Mouse (Mus musculus): Measurements from ENCODE around the gene Fbln5. TPM values are rescaled to one million over a fixed set of nuclear protein-coding genes. Genes with fewer than 3 reads are reported as not detected.

Gene Fbln5
- polyA plus RNA-seq, 1 experiment, result not detected

DNA sequence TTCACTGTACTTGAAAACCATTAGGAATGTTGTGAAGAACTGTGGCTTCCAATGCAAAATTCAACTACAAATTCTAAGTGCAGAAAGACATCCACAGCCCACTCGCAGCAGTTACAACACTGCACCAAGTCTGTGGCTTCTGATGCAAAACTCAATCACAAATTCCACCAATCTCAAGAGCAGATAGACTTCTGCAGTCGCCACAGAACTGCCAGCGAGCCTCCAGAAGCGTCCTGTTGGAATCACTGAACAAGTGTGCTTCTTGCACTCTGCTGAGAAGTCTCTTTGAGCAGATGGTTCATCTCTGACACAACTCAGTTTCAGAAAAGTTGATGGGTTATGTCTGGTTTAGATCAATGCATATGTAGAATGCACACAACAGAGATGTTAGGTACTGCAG is 15.9 kb upstream of the Fbln5 start:
- H3K9me3 ChIP-seq (ENCODE audit: control insufficient read depth, low read length), result no peaks in the 10 kb centered on the region
- no peaks in the 10 kb centered on the region for H3K4me1 ChIP-seq (ENCODE audit: control insufficient read depth)
- H3K4me3 ChIP-seq (replicated peaks), result no peak overlapping the region
- H3K36me3 ChIP-seq (ENCODE audit: control insufficient read depth), result peaks cover 41% of the 10 kb centered on the region
- TF ChIP-seq GATA1 (IDR thresholded peaks at IDR 0.05; ENCODE audit: low read length), result no peak
- TF ChIP-seq TAL1 (IDR thresholded peaks at IDR 0.05; ENCODE audit: low read length), result no peak
- no peaks in the 10 kb centered on the region for H3K27me3 ChIP-seq (ENCODE audit: control insufficient read depth)

GRCm38 (mm10) chr12:101833776-101834175 is 14.9 kb upstream of the Fbln5 start:
- no peak overlapping the region for H3K4me3 ChIP-seq (replicated peaks)
- no peaks in the 10 kb centered on the region for H3K4me1 ChIP-seq (ENCODE audit: control insufficient read depth)
- no peak for TF ChIP-seq GATA1 (IDR thresholded peaks at IDR 0.05; ENCODE audit: low read length)
- no peak for TF ChIP-seq TAL1 (IDR thresholded peaks at IDR 0.05; ENCODE audit: low read length)
- no peaks in the 10 kb centered on the region for H3K9me3 ChIP-seq (ENCODE audit: control insufficient read depth, low read length)
- H3K27me3 ChIP-seq (ENCODE audit: control insufficient read depth), result no peaks in the 10 kb centered on the region
- peaks cover 38% of the 10 kb centered on the region for H3K36me3 ChIP-seq (ENCODE audit: control insufficient read depth)

DNA sequence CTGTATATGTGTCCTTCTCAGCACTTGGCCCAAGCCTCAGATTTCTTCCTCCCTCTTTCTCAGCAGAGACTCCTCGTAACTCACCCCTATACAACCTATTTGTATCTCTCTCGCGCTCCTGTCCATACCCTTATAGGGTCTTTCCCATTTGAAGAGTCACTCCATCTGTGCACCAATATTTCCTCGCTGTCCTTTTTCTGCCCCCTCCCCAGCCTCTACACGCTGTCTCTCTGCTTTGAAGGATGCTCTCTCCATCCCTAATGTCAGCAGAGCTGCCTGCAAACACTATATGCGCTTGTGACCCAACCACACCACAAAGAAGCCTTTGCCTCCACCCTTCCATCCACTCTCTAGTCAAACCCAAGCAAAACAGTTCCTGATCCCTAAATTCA is 14.3 kb upstream of the Fbln5 start:
- TF ChIP-seq GATA1 (IDR thresholded peaks at IDR 0.05; ENCODE audit: low read length) (no peak), TAL1 (IDR thresholded peaks at IDR 0.05; ENCODE audit: low read length) (no peak)
- peaks cover 33% of the 10 kb centered on the region for H3K36me3 ChIP-seq (ENCODE audit: control insufficient read depth)
- no peaks in the 10 kb centered on the region for H3K4me1 ChIP-seq (ENCODE audit: control insufficient read depth)
- no peaks in the 10 kb centered on the region for H3K9me3 ChIP-seq (ENCODE audit: control insufficient read depth, low read length)
- no peaks in the 10 kb centered on the region for H3K27me3 ChIP-seq (ENCODE audit: control insufficient read depth)
- H3K4me3 ChIP-seq (replicated peaks), result no peak overlapping the region

- Histone ChIP-seq H3K36me3 (ENCODE audit: control insufficient read depth) (peaks cover 26% of the 10 kb centered on the region), H3K27me3 (ENCODE audit: control insufficient read depth) (no peaks in the 10 kb centered on the region), H3K4me1 (ENCODE audit: control insufficient read depth) (no peaks in the 10 kb centered on the region), H3K4me3 (replicated peaks) (no peak overlapping the region), H3K9me3 (ENCODE audit: control insufficient read depth, low read length) (no peaks in the 10 kb centered on the region)
- no peak for TF ChIP-seq TAL1 (IDR thresholded peaks at IDR 0.05; ENCODE audit: low read length)
- no peak for TF ChIP-seq GATA1 (IDR thresholded peaks at IDR 0.05; ENCODE audit: low read length)
These were observed 13.6 kb upstream of the Fbln5 start for GRCm38 (mm10) chr12:101832179-101833114.

DNA sequence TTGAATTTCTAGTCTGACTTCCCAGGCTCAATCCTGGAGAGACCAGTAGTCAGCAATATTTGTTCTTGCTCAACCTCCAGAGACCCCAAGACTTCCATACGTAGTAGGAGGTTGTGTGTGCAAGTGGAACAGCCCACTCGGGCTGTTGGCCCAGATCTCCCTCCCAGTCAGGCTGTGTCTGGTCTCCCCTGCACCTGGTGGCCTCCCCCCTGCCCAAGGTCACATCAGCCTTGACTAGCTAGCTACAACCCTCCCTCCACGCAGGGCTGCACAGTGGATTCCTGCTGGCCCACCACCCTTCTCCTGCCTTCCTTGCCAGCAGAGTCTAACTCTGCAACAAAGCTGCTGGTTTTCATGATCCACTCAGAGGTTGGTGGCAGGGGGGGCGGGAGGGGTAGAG is 12.4 kb upstream of the Fbln5 start:
- TF ChIP-seq GATA1 (IDR thresholded peaks at IDR 0.05; ENCODE audit: low read length), result no peak
- no peak for TF ChIP-seq TAL1 (IDR thresholded peaks at IDR 0.05; ENCODE audit: low read length)
- Histone ChIP-seq H3K4me1 (ENCODE audit: control insufficient read depth) (no peaks in the 10 kb centered on the region), H3K27me3 (ENCODE audit: control insufficient read depth) (no peaks in the 10 kb centered on the region), H3K9me3 (ENCODE audit: control insufficient read depth, low read length) (no peaks in the 10 kb centered on the region), H3K4me3 (replicated peaks) (no peak overlapping the region), H3K36me3 (ENCODE audit: control insufficient read depth) (peaks cover 17% of the 10 kb centered on the region)

DNA sequence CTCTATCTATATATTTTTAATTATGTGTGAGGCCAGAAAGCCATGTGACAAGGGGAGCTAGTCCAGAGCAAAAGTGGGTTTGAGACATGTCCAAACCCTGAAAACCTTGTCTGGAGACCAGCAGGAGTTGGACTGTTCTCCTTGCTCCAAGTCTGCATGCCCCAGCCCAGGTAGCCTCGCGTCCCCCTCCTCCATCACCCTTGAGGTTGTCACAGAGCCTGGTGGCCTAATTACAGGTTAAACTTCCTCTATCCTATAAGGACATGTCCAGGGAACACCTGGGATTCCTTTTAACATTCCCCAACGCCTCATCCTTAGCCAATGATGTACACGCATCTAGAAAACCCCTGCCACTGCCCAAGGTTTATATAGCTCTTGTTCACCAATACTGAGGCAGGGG is 4.3 kb upstream of the Fbln5 start:
- no peaks in the 10 kb centered on the region; the same call in 1 of the 2 replicates for H3K4me1 ChIP-seq (ENCODE audit: control insufficient read depth)
- no peaks in the 10 kb centered on the region for H3K36me3 ChIP-seq (ENCODE audit: control insufficient read depth)
- no peak for TF ChIP-seq TAL1 (IDR thresholded peaks at IDR 0.05; ENCODE audit: low read length)
- no peak for TF ChIP-seq GATA1 (IDR thresholded peaks at IDR 0.05; ENCODE audit: low read length)
- peaks cover 23% of the 10 kb centered on the region for H3K27me3 ChIP-seq (ENCODE audit: control insufficient read depth)
- no peak overlapping the region for H3K4me3 ChIP-seq (replicated peaks)
- no peaks in the 10 kb centered on the region for H3K9me3 ChIP-seq (ENCODE audit: control insufficient read depth, low read length)

- no peaks in the 10 kb centered on the region for H3K36me3 ChIP-seq (ENCODE audit: control insufficient read depth)
- H3K27me3 ChIP-seq (ENCODE audit: control insufficient read depth), result peaks cover 30% of the 10 kb centered on the region
- H3K9me3 ChIP-seq (ENCODE audit: control insufficient read depth, low read length), result no peaks in the 10 kb centered on the region
- H3K4me3 ChIP-seq (replicated peaks), result no peak overlapping the region
- no peaks in the 10 kb centered on the region; the same call in 1 of the 2 replicates for H3K4me1 ChIP-seq (ENCODE audit: control insufficient read depth)
- TF ChIP-seq GATA1 (IDR thresholded peaks at IDR 0.05; ENCODE audit: low read length) (no peak), TAL1 (IDR thresholded peaks at IDR 0.05; ENCODE audit: low read length) (no peak)
These were observed 2.7 kb upstream of the Fbln5 start for GRCm38 (mm10) chr12:101821596-101821995.

- peaks cover 30% of the 10 kb centered on the region for H3K27me3 ChIP-seq (ENCODE audit: control insufficient read depth)
- no peaks in the 10 kb centered on the region; the same call in 1 of the 2 replicates for H3K4me1 ChIP-seq (ENCODE audit: control insufficient read depth)
- TF ChIP-seq GATA1 (IDR thresholded peaks at IDR 0.05; ENCODE audit: low read length) (no peak), TAL1 (IDR thresholded peaks at IDR 0.05; ENCODE audit: low read length) (no peak)
- no peaks in the 10 kb centered on the region for H3K9me3 ChIP-seq (ENCODE audit: control insufficient read depth, low read length)
- no peaks in the 10 kb centered on the region for H3K36me3 ChIP-seq (ENCODE audit: control insufficient read depth)
- peak overlapping the region; percentile 32 for H3K4me3 ChIP-seq (replicated peaks)
These were observed 715 bp upstream of the Fbln5 start for GRCm38 (mm10) chr12:101819570-101819969.

GRCm38 (mm10) chr12:101818246-101818607 is 628 bp downstream of the Fbln5 start:
- H3K4me1 ChIP-seq (ENCODE audit: control insufficient read depth), result no peaks in the 10 kb centered on the region; the same call in 1 of the 2 replicates
- H3K4me3 ChIP-seq (replicated peaks), result no peak overlapping the region
- TF ChIP-seq GATA1 (IDR thresholded peaks at IDR 0.05; ENCODE audit: low read length), result no peak
- no peak for TF ChIP-seq TAL1 (IDR thresholded peaks at IDR 0.05; ENCODE audit: low read length)
- H3K27me3 ChIP-seq (ENCODE audit: control insufficient read depth), result peaks cover 30% of the 10 kb centered on the region
- H3K36me3 ChIP-seq (ENCODE audit: control insufficient read depth), result no peaks in the 10 kb centered on the region
- no peaks in the 10 kb centered on the region for H3K9me3 ChIP-seq (ENCODE audit: control insufficient read depth, low read length)

All from erythroblast, embryonic 14.5 days (primary cell).